Mouse (Mus musculus): ENCODE measurements around the gene Rprd1b.

The Rprd1b gene

GRCm38 (mm10) chr2:158128461-158129130, 100.3 kb downstream of the Rprd1b start:
- no peak for DNase-seq

- no peak for DNase-seq
Observed at GRCm38 (mm10) chr2:158129291-158130002, 101.2 kb downstream of the Rprd1b start.

GRCm38 (mm10) chr2:158130391-158130986, 102.2 kb downstream of the Rprd1b start:
- DNase-seq = peak; percentile 42 to 60

GRCm38 (mm10) chr2:158131197-158131835, 103.0 kb downstream of the Rprd1b start:
- peak in 1 of 2 experiments; percentile 19 for DNase-seq

- no peak for DNase-seq
Observed at GRCm38 (mm10) chr2:158132320-158132719, 104.0 kb downstream of the Rprd1b start.

GRCm38 (mm10) chr2:158133050-158133449, 104.8 kb downstream of the Rprd1b start:
- no peak for DNase-seq

GRCm38 (mm10) chr2:158136205-158136604, 107.9 kb downstream of the Rprd1b start:
- DNase-seq = no peak

- no peak for DNase-seq
Observed at GRCm38 (mm10) chr2:158137771-158138170, 109.5 kb downstream of the Rprd1b start.

- DNase-seq = no peak
Observed at GRCm38 (mm10) chr2:158138778-158139177, 110.5 kb downstream of the Rprd1b start.

GRCm38 (mm10) chr2:158139628-158140027, 111.3 kb downstream of the Rprd1b start:
- peak; percentile 12 to 21 for DNase-seq

GRCm38 (mm10) chr2:158140664-158141063, 112.4 kb downstream of the Rprd1b start:
- DNase-seq = no peak

GRCm38 (mm10) chr2:158141271-158141670, 113.0 kb downstream of the Rprd1b start:
- DNase-seq = no peak

- no peak for DNase-seq
Observed at GRCm38 (mm10) chr2:158141690-158142440, 113.6 kb downstream of the Rprd1b start.

- DNase-seq = no peak
Observed at GRCm38 (mm10) chr2:158142981-158143380, 114.7 kb downstream of the Rprd1b start.

- no peak for DNase-seq
Observed at GRCm38 (mm10) chr2:158143816-158144215, 115.5 kb downstream of the Rprd1b start.

GRCm38 (mm10) chr2:158144263-158144662, 116.0 kb downstream of the Rprd1b start:
- DNase-seq = no peak

GRCm38 (mm10) chr2:158144750-158145527, 116.6 kb downstream of the Rprd1b start:
- no peak for DNase-seq

GRCm38 (mm10) chr2:158145528-158146065, 117.3 kb downstream of the Rprd1b start:
- no peak for DNase-seq

- peak; percentile 84 to 88 for DNase-seq
Observed at GRCm38 (mm10) chr2:158146223-158146622, 117.9 kb downstream of the Rprd1b start, which contains the start of gene Tgm2. Gene Tgm2 (minus strand): TSS chr2:158146436.

- no peak for DNase-seq
Observed at GRCm38 (mm10) chr2:158146971-158147370, 118.7 kb downstream of the Rprd1b start.

GRCm38 (mm10) chr2:158151077-158151476, 122.8 kb downstream of the Rprd1b start:
- DNase-seq = no peak
